Mouse (Mus musculus): ENCODE measurements at regions not wholly inside any gene's neighbourhood (a gene's known extent, or its start where the extent isn't known, plus 50 kb on each side); places are given as distances from the start of the nearest gene placed in this dataset.
A peak's percentile ranks its signal among the peaks of the same experiment; 100 is the strongest.

GRCm38 (mm10) chr4:95466647-95467046 lies 90.7 kb upstream of the Fggy start:
- no peaks in the 10 kb centered on the region for H3K79me2 ChIP-seq (replicated peaks; ENCODE audit: control insufficient read depth, insufficient read depth, low read length)
- peaks cover 4% of the 10 kb centered on the region for H3K4me1 ChIP-seq (ENCODE audit: control insufficient read depth, insufficient read depth, low read length)
- 32% methylated on average over 2 of the region's 2 CpGs for WGBS
- no peak for DNase-seq
- H3K4me3 ChIP-seq: no peak overlapping the region
- H3K9ac ChIP-seq (ENCODE audit: low read depth, low read length): no peak overlapping the region
- H3K36me3 ChIP-seq (ENCODE audit: control insufficient read depth, insufficient read depth, low read length): no peaks in the 10 kb centered on the region
- H3K27ac ChIP-seq: no peak overlapping the region
- TF ChIP-seq POLR2A (IDR thresholded peaks at IDR 0.05; ENCODE audit: insufficient read depth, low read depth, low read length) (no peak), EP300 (IDR thresholded peaks at IDR 0.05; ENCODE audit: insufficient read depth, low read depth, low read length) (no peak), CTCF (IDR thresholded peaks at IDR 0.05) (no peak)
- H3K27me3 ChIP-seq (ENCODE audit: control insufficient read depth, insufficient read depth, low read length): no peaks in the 10 kb centered on the region
- intact Hi-C loops (cut with DNase I): no loop called here

- WGBS: 88% methylated on average over 2 of the region's 2 CpGs
- peaks cover 4% of the 10 kb centered on the region for H3K4me1 ChIP-seq (ENCODE audit: control insufficient read depth, insufficient read depth, low read length)
- H3K36me3 ChIP-seq (ENCODE audit: control insufficient read depth, insufficient read depth, low read length): no peaks in the 10 kb centered on the region
- H3K4me3 ChIP-seq: no peak overlapping the region
- no peak overlapping the region for H3K27ac ChIP-seq
- intact Hi-C loops (cut with DNase I): no loop called here
- TF ChIP-seq CTCF (IDR thresholded peaks at IDR 0.05): no peak
- DNase-seq: no peak
- H3K9ac ChIP-seq (ENCODE audit: low read depth, low read length): no peak overlapping the region
- no peaks in the 10 kb centered on the region for H3K27me3 ChIP-seq (ENCODE audit: control insufficient read depth, insufficient read depth, low read length)
- H3K79me2 ChIP-seq (replicated peaks; ENCODE audit: control insufficient read depth, insufficient read depth, low read length): no peaks in the 10 kb centered on the region
Observed at GRCm38 (mm10) chr4:95467526-95467925, 89.8 kb upstream of the Fggy start.

- Histone ChIP-seq H3K27me3 (ENCODE audit: control insufficient read depth, insufficient read depth, low read length) (no peaks in the 10 kb centered on the region), H3K4me1 (ENCODE audit: control insufficient read depth, insufficient read depth, low read length) (peaks cover 1% of the 10 kb centered on the region; the same call in 1 of the 2 replicates), H3K36me3 (ENCODE audit: control insufficient read depth, insufficient read depth, low read length) (no peaks in the 10 kb centered on the region), H3K9ac (ENCODE audit: low read depth, low read length) (no peak overlapping the region), H3K79me2 (replicated peaks; ENCODE audit: control insufficient read depth, insufficient read depth, low read length) (no peaks in the 10 kb centered on the region), H3K27ac (peak overlapping the region; percentile 27), H3K4me3 (no peak overlapping the region)
- WGBS: 54% methylated on average over 5 of the region's 5 CpGs
- intact Hi-C loops (cut with DNase I): no loop called here
- no peak for TF ChIP-seq EP300 (IDR thresholded peaks at IDR 0.05; ENCODE audit: insufficient read depth, low read depth, low read length)
- no peak for TF ChIP-seq POLR2A (IDR thresholded peaks at IDR 0.05; ENCODE audit: insufficient read depth, low read depth, low read length)
- DNase-seq: no peak
Observed at GRCm38 (mm10) chr4:95474726-95475406, 82.4 kb upstream of the Fggy start.

GRCm38 (mm10) chr4:95476071-95476724 lies 81.1 kb upstream of the Fggy start:
- peaks cover 1% of the 10 kb centered on the region; the same call in 1 of the 2 replicates for H3K4me1 ChIP-seq (ENCODE audit: control insufficient read depth, insufficient read depth, low read length)
- no peak overlapping the region for H3K27ac ChIP-seq
- no peaks in the 10 kb centered on the region for H3K79me2 ChIP-seq (replicated peaks; ENCODE audit: control insufficient read depth, insufficient read depth, low read length)
- intact Hi-C loops (cut with DNase I): no loop called here
- TF ChIP-seq CTCF (IDR thresholded peaks at IDR 0.05) (no peak), POLR2A (IDR thresholded peaks at IDR 0.05; ENCODE audit: insufficient read depth, low read depth, low read length) (no peak), EP300 (IDR thresholded peaks at IDR 0.05; ENCODE audit: insufficient read depth, low read depth, low read length) (no peak)
- H3K27me3 ChIP-seq (ENCODE audit: control insufficient read depth, insufficient read depth, low read length): no peaks in the 10 kb centered on the region
- H3K9ac ChIP-seq (ENCODE audit: low read depth, low read length): no peak overlapping the region
- no peak for DNase-seq
- no peaks in the 10 kb centered on the region for H3K36me3 ChIP-seq (ENCODE audit: control insufficient read depth, insufficient read depth, low read length)
- 92% methylated on average over 12 of the region's 12 CpGs for WGBS
- no peak overlapping the region for H3K4me3 ChIP-seq

GRCm38 (mm10) chr4:95483571-95483970 lies 73.7 kb upstream of the Fggy start:
- 30% methylated on average over 6 of the region's 6 CpGs for WGBS
- Histone ChIP-seq H3K79me2 (replicated peaks; ENCODE audit: control insufficient read depth, insufficient read depth, low read length) (no peaks in the 10 kb centered on the region), H3K36me3 (ENCODE audit: control insufficient read depth, insufficient read depth, low read length) (no peaks in the 10 kb centered on the region), H3K9ac (ENCODE audit: low read depth, low read length) (no peak overlapping the region), H3K4me3 (no peak overlapping the region), H3K27ac (peak overlapping the region; percentile 68), H3K27me3 (ENCODE audit: control insufficient read depth, insufficient read depth, low read length) (no peaks in the 10 kb centered on the region), H3K4me1 (ENCODE audit: control insufficient read depth, insufficient read depth, low read length) (peaks cover 8% of the 10 kb centered on the region)
- DNase-seq: peak; percentile 65 to 84
- no peak for TF ChIP-seq POLR2A (IDR thresholded peaks at IDR 0.05; ENCODE audit: insufficient read depth, low read depth, low read length)
- peak; percentile 78; the same call in 1 of the 2 replicates for TF ChIP-seq EP300 (IDR thresholded peaks at IDR 0.05; ENCODE audit: insufficient read depth, low read depth, low read length)
- TF ChIP-seq CTCF (IDR thresholded peaks at IDR 0.05): no peak
- intact Hi-C loops (cut with DNase I): loop anchor here (5.0 kb wide), 1 partner anchor 431 kb away; the partner anchor contains the start of gene Jun

GRCm38 (mm10) chr4:95487323-95487722 lies 70.0 kb upstream of the Fggy start:
- Histone ChIP-seq H3K4me1 (ENCODE audit: control insufficient read depth, insufficient read depth, low read length) (peaks cover 8% of the 10 kb centered on the region), H3K4me3 (no peak overlapping the region), H3K9ac (ENCODE audit: low read depth, low read length) (no peak overlapping the region), H3K27me3 (ENCODE audit: control insufficient read depth, insufficient read depth, low read length) (no peaks in the 10 kb centered on the region), H3K36me3 (ENCODE audit: control insufficient read depth, insufficient read depth, low read length) (no peaks in the 10 kb centered on the region), H3K27ac (no peak overlapping the region), H3K79me2 (replicated peaks; ENCODE audit: control insufficient read depth, insufficient read depth, low read length) (no peaks in the 10 kb centered on the region)
- no peak for DNase-seq
- 54% methylated on average over 7 of the region's 7 CpGs for WGBS
- TF ChIP-seq POLR2A (IDR thresholded peaks at IDR 0.05; ENCODE audit: insufficient read depth, low read depth, low read length) (no peak), CTCF (IDR thresholded peaks at IDR 0.05) (no peak), EP300 (IDR thresholded peaks at IDR 0.05; ENCODE audit: insufficient read depth, low read depth, low read length) (no peak)
- intact Hi-C loops (cut with DNase I): loop anchor here (5.0 kb wide), 1 partner anchor 70 kb away; the partner anchor contains the start of gene Fggy
